Mouse (Mus musculus) forebrain, postnatal 0 days (tissue): ENCODE measurements around the gene Gne. TPM values are rescaled to one million over a fixed set of nuclear protein-coding genes. Genes with fewer than 3 reads are reported as not detected.
A peak's percentile ranks its signal among the peaks of the same experiment; 100 is the strongest.

Source experiments
- ATAC-seq: fragments of 200-750 bp; cut with Nextera tagmentation; 2 replicates; pipeline ENCODE4 v1.8.0; 2017; ENCODE audit warnings: mild to moderate bottlenecking, moderate library complexity
- DNase-seq: peaks from one replicate; pipeline ENCODE4 v3.0.0-alpha.2; 2015
- H3K27ac ChIP-seq: fragments of 300-500 bp; sonication (generic); 2 replicates; pipeline ENCODE4 v1.5.1; 2014; ENCODE audit warnings: low read depth, mild to moderate bottlenecking, antibody characterized with exemption, low read length, moderate library complexity, mixed read lengths
- H3K27me3 ChIP-seq: fragments of 300-500 bp; sonication (generic); 2 replicates; pipeline ENCODE4 v1.6.1; 2014; ENCODE audit warnings: mild to moderate bottlenecking, low read length, mixed read lengths; ENCODE audit not compliant: insufficient read depth
- H3K36me3 ChIP-seq: fragments of 300-500 bp; sonication (generic); 2 replicates; pipeline ENCODE4 v1.6.1; 2014; ENCODE audit warnings: mild to moderate bottlenecking, moderate library complexity; ENCODE audit not compliant: insufficient read depth
- H3K4me1 ChIP-seq: fragments of 300-500 bp; sonication (generic); 2 replicates; pipeline ENCODE4 v1.6.1; 2014; ENCODE audit warnings: antibody characterized with exemption; ENCODE audit not compliant: insufficient read depth
- H3K4me2 ChIP-seq: fragments of 300-500 bp; sonication (generic); 2 replicates; pipeline ENCODE4 v1.6.1; 2014; ENCODE audit warnings: low read depth, mild to moderate bottlenecking, moderate library complexity
- H3K4me3 ChIP-seq: fragments of 300-500 bp; sonication (generic); 2 replicates; pipeline ENCODE4 v1.5.1; 2014; ENCODE audit warnings: low read depth, low read length, mixed read lengths
- H3K9ac ChIP-seq: fragments of 300-500 bp; sonication (generic); 2 replicates; pipeline ENCODE4 v1.6.1; 2014; ENCODE audit warnings: mild to moderate bottlenecking
- H3K9me3 ChIP-seq: fragments of 300-500 bp; sonication (generic); 2 replicates; pipeline ENCODE4 v1.6.1; 2016; ENCODE audit warnings: low read length
- CTCF ChIP-seq: sonication (generic); IDR thresholded peaks from 2 replicates; pipeline ENCODE4 v1.5.1; 2016; ENCODE audit warnings: antibody characterized with exemption, control low read depth, low read depth
- WGBS: fragments of 180-500 bp; shearing (Covaris S2); extraction: QIAGEN DNeasy Blood & Tissue Kit; methylation state at CpG from one replicate; pipeline ENCODE4 v1.1.7; 2014; 5-methylcytosine and 5-hydroxymethylcytosine counted together
- polyA plus RNA-seq: library from polyadenylated mRNA; unstranded; fragments of >200 nt; fragmentation: Nextera tagmentation; extraction: Ambion mirVana; gene quantifications from 2 replicates; pipeline ENCODE4 v1.2.1, GENCODE M21; 2015
- total RNA-seq: library from RNA; depleted of rRNA; stranded (reverse); fragments of >200 nt; gene quantifications from 2 replicates; pipeline ENCODE4 v1.2.3, GENCODE M21; 2014

The Gne gene
- total and polyA plus RNA-seq, 2 experiments from 2014 or later, result 25.2 to 36.5 TPM

DNA sequence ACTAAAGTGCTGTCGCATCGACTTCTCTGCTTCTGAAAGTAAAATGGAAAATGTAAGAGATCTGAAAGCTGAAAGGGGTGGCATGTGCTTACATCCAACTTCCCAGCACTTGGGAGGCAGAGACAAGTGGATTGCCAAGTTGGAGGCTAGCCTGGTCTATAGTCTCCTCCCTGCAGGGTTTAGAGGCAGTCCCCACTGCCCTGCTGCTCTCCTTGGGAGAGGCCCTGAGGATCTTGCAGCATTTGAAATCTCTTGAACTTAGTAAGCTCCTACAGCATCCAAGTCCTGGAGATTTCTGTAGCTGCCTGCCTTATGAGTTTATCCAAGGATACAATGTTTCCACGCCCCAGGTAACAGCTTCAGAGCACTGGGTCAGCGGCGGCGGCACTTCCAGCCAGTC is 24.3 kb upstream of the Gne start:
- TF ChIP-seq CTCF, result no peak
- H3K9me3 ChIP-seq, result no peaks in the 10 kb centered on the region
- no peaks in the 10 kb centered on the region for H3K27me3 ChIP-seq
- H3K36me3 ChIP-seq, result no peaks in the 10 kb centered on the region
- no peak overlapping the region for H3K4me3 ChIP-seq
- no peak overlapping the region for H3K4me2 ChIP-seq
- H3K4me1 ChIP-seq, result no peaks in the 10 kb centered on the region; the same call in 1 of the 2 replicates
- H3K9ac ChIP-seq, result no peak overlapping the region
- ATAC-seq (no peak), DNase-seq (no peak)
- 96% methylated on average over 6 of the region's 6 CpGs for WGBS
- H3K27ac ChIP-seq, result no peak overlapping the region

DNA sequence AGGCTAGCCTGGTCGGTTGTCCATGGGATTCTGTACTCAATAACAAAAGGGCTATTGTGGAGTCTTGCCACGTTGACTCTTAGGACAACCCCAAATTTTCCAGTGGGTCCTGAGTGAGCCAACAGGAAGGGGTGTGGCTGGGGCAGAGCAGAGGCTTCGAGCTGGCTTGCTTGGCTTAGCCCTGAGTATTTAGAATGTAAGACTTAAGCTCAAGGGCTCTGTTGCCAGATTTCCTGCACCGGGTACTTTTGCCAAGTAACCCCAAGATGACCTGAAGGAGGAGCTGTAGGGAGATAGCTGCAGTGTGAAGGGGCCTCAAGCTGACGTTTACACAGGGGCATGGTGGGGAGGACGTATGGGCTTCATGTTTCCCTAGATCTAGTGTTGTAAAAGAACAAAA is 23.4 kb upstream of the Gne start:
- ATAC-seq (no peak), DNase-seq (no peak)
- Histone ChIP-seq H3K9ac (no peak overlapping the region), H3K27me3 (no peaks in the 10 kb centered on the region), H3K4me2 (no peak overlapping the region), H3K4me3 (no peak overlapping the region), H3K36me3 (no peaks in the 10 kb centered on the region), H3K4me1 (no peaks in the 10 kb centered on the region; the same call in 1 of the 2 replicates), H3K27ac (no peak overlapping the region), H3K9me3 (no peaks in the 10 kb centered on the region)
- 48% methylated on average over 6 of the region's 6 CpGs for WGBS
- TF ChIP-seq CTCF, result no peak

GRCm38 (mm10) chr4:44106297-44106821 is 22.4 kb upstream of the Gne start:
- TF ChIP-seq CTCF, result no peak
- Histone ChIP-seq H3K27ac (no peak overlapping the region), H3K27me3 (no peaks in the 10 kb centered on the region), H3K9me3 (no peaks in the 10 kb centered on the region), H3K36me3 (no peaks in the 10 kb centered on the region), H3K4me2 (peak overlapping the region; percentile 41), H3K4me1 (no peaks in the 10 kb centered on the region; the same call in 1 of the 2 replicates), H3K4me3 (peak overlapping the region; percentile 15), H3K9ac (peak overlapping the region; percentile 32; the same call in 1 of the 2 replicates)
- peak; percentile 71 for ATAC-seq
- WGBS, result 23% methylated on average over 18 of the region's 18 CpGs
- DNase-seq, result peak; percentile 39

DNA sequence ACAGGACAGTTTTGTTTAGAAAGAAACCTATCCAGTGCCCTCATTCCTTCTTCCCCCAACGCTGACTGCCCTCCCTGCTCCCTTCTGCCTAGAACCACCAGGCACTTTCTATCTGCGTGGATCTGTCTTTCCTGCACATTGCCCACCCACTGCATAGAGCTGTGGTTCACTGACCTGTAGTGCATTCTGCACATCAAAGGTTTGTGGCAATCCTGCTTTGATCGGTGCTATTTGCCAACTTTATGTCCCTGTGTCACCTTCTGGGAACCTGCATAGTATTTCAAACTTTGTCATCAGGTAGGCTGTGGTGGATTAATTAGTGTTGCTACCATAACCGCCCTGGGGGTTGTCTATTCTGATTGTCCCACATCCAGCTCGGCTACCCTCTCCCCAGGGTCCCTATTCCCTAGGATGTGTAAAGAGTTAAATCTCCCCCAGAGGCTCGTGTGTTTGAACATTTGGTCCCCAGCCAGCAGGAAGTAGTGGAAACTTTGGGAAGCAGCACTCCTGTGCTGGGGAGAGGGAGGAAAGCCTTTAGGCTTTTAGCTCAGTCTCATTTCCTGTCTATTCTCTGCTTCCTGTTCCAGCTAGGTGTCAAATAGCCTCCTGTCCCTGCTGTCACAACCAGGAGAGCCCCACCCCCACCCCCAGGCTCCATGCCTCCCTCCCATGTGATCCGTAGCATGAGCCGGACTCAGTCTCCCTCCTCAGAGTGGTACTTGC is 20.4 kb upstream of the Gne start:
- Histone ChIP-seq H3K27me3 (no peaks in the 10 kb centered on the region), H3K4me3 (no peak overlapping the region), H3K4me2 (no peak overlapping the region), H3K36me3 (no peaks in the 10 kb centered on the region), H3K4me1 (no peaks in the 10 kb centered on the region; the same call in 1 of the 2 replicates), H3K27ac (no peak overlapping the region), H3K9ac (no peak overlapping the region), H3K9me3 (no peaks in the 10 kb centered on the region)
- ATAC-seq (no peak), DNase-seq (no peak)
- no peak for TF ChIP-seq CTCF
- WGBS, result 53% methylated on average over 8 of the region's 8 CpGs

GRCm38 (mm10) chr4:44103620-44104019 is 19.6 kb upstream of the Gne start:
- H3K27me3 ChIP-seq, result no peaks in the 10 kb centered on the region
- 89% methylated on average over 8 of the region's 8 CpGs for WGBS
- H3K9me3 ChIP-seq, result no peaks in the 10 kb centered on the region

GRCm38 (mm10) chr4:44097576-44098335 is 13.8 kb upstream of the Gne start:
- no peak overlapping the region for H3K27ac ChIP-seq
- no peaks in the 10 kb centered on the region for H3K9me3 ChIP-seq
- no peak overlapping the region for H3K4me2 ChIP-seq
- DNase-seq, result no peak
- no peaks in the 10 kb centered on the region for H3K36me3 ChIP-seq
- WGBS, result 52% methylated on average over 11 of the region's 11 CpGs
- H3K4me1 ChIP-seq, result no peaks in the 10 kb centered on the region
- H3K27me3 ChIP-seq, result no peaks in the 10 kb centered on the region
- no peak for TF ChIP-seq CTCF
- H3K4me3 ChIP-seq, result no peak overlapping the region
- no peak overlapping the region for H3K9ac ChIP-seq
- ATAC-seq, result no peak

More at GRCm38 (mm10) chr4:44103620-44104019, 19.6 kb upstream of the Gne start:
- Histone ChIP-seq H3K4me3 (no peak overlapping the region), H3K9ac (no peak overlapping the region), H3K27ac (no peak overlapping the region), H3K4me1 (no peaks in the 10 kb centered on the region; the same call in 1 of the 2 replicates), H3K4me2 (no peak overlapping the region), H3K36me3 (no peaks in the 10 kb centered on the region)
- TF ChIP-seq CTCF, result no peak
- ATAC-seq, result no peak
- DNase-seq, result no peak

- WGBS, result 88% methylated on average over 4 of the region's 4 CpGs
- ATAC-seq (no peak), DNase-seq (no peak)
- TF ChIP-seq CTCF, result no peak
- H3K4me2 ChIP-seq, result no peak overlapping the region
- H3K9me3 ChIP-seq, result no peaks in the 10 kb centered on the region
- no peak overlapping the region for H3K4me3 ChIP-seq
- H3K27ac ChIP-seq, result no peak overlapping the region
- no peaks in the 10 kb centered on the region for H3K4me1 ChIP-seq
- no peaks in the 10 kb centered on the region for H3K36me3 ChIP-seq
- H3K27me3 ChIP-seq, result no peaks in the 10 kb centered on the region
- no peak overlapping the region for H3K9ac ChIP-seq
These were observed 10.5 kb upstream of the Gne start for GRCm38 (mm10) chr4:44094475-44094874.
